Mouse (Mus musculus): ENCODE measurements around the gene Crat. TPM values are rescaled to one million over a fixed set of nuclear protein-coding genes. Genes with fewer than 3 reads are reported as not detected.

Crat gene
- polyA plus RNA-seq (2012; fragmentation: generic; extraction: Trizol) = 10 to 100 TPM; 18.0 to 41.9 TPM

DNA sequence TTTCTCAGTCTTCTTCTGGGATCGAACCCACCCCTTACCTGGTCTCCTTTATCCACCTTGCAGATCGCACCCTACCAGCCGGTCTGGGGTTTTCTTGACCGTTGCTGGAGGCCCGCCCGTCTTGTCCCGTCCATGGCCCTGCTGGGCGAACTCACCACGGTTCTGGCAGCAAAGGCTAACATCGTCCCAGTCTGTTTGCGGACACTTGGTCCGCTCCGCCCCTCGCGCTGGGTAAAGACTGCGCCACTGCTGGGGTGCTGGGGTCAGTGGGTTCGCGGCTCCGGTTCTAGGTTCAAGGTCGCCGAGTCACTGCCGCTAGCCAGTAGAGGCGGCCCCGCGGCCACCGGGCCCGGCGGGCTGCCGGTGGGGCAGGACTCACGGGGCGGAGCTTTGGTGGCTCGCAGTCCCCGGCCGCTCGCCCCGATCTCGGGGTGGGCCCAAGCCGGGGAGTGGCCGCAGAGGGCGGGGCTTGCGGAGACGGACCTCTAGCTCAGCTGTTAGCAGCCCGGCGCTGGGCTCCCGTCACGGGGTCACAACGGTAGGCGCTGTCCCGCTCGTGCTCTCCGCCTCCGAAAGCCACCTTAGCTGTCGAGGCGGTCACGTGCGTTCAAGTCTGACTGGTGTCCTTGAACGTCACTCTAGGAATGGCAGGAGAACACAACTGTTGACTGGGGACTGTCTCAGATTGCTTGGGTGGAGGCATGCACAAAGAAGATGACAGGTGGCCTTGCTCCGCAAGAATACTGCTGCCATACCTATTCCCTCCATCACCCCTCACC, at the start of gene Crat:
Gene Crat (minus strand): TSS at position 657 of the 779 bp plus-strand sequence.

GRCm38 (mm10) chr2:30415936-30416648, 479 bp upstream of the Crat start, which contains the start of gene Ptpa:
TSS of gene Ptpa (plus strand) at chr2:30416039.

GRCm38 (mm10) chr2:30392114-30392576, 23.5 kb downstream of the Crat start, which contains the start of gene Dolpp1:
TSS of gene Dolpp1 (plus strand) at chr2:30392254.

GRCm38 (mm10) chr2:30363773-30364650, 51.6 kb downstream of the Crat start, which contains the start of gene Miga2:
TSS of gene Miga2 (plus strand) at chr2:30364233.

GRCm38 (mm10) chr2:30358533-30359531, 56.8 kb downstream of the Crat start, which contains the start of gene Sh3glb2:
TSS of gene Sh3glb2 (minus strand) at chr2:30359337.

Other genes with a start within 250 kb of the Crat start
- gene Endog, start 244.3 kb downstream of the Crat start, polyA plus RNA-seq (2012; fragmentation: generic; extraction: Trizol) = 10 to 100 TPM; 10.4 to 13.7 TPM
- 10 to 100 TPM; 26.1 to 26.9 TPM for gene Spout1, start 237.4 kb downstream of the Crat start, polyA plus RNA-seq (2012; fragmentation: generic; extraction: Trizol)
- gene Kyat1, start 210.0 kb downstream of the Crat start, polyA plus RNA-seq (2012; fragmentation: generic; extraction: Trizol) = 1 to 10 TPM; 1.1 to 5.2 TPM
- gene Lrrc8a, start 178.1 kb downstream of the Crat start, polyA plus RNA-seq (2012; fragmentation: generic; extraction: Trizol) = 10 to 100 TPM in 1 of 2 experiments, 1 to 10 TPM in 1; 3.1 to 16.0 TPM
- gene Gm28035, start 175.2 kb downstream of the Crat start, polyA plus RNA-seq (2012; fragmentation: generic; extraction: Trizol) = under 1 TPM in 1 of 2 experiments, not detected in 1; 0.93 TPM
- gene Phyhd1, start 149.6 kb downstream of the Crat start, polyA plus RNA-seq (2012; fragmentation: generic; extraction: Trizol) = 10 to 100 TPM in 1 of 2 experiments, 1 to 10 TPM in 1; 1.5 to 68.0 TPM
- gene Gm28038, start 134.8 kb downstream of the Crat start, polyA plus RNA-seq (2012; fragmentation: generic; extraction: Trizol) = under 1 TPM in 1 of 2 experiments, not detected in 1; 0.13 TPM
- 10 to 100 TPM; 17.9 to 22.9 TPM for gene Dolk, start 129.5 kb downstream of the Crat start, polyA plus RNA-seq (2012; fragmentation: generic; extraction: Trizol)
- 10 to 100 TPM; 20.9 to 25.4 TPM for gene Nup188, start 129.4 kb downstream of the Crat start, polyA plus RNA-seq (2012; fragmentation: generic; extraction: Trizol)
- 10 to 100 TPM; 66.1 to 76.8 TPM for gene Sh3glb2, start 56.5 kb downstream of the Crat start, polyA plus RNA-seq (2012; fragmentation: generic; extraction: Trizol)
- gene Miga2, start 51.6 kb downstream of the Crat start, polyA plus RNA-seq (2012; fragmentation: generic; extraction: Trizol) = 10 to 100 TPM; 11.1 to 13.4 TPM
- gene Dolpp1, start 23.6 kb downstream of the Crat start, polyA plus RNA-seq (2012; fragmentation: generic; extraction: Trizol) = 10 to 100 TPM in 1 of 2 experiments, 1 to 10 TPM in 1; 6.2 to 11.9 TPM
- gene Ptpa, start 226 bp upstream of the Crat start, polyA plus RNA-seq (2012; fragmentation: generic; extraction: Trizol) = 100 to 1,000 TPM; 190 to 281 TPM
- 10 to 100 TPM; 57.3 to 74.9 TPM for gene Ier5l, start 58.4 kb upstream of the Crat start, polyA plus RNA-seq (2012; fragmentation: generic; extraction: Trizol)
- 1 to 10 TPM in 1 of 2 experiments, under 1 TPM in 1; 0.12 to 6.2 TPM for gene Cstad, start 179.2 kb upstream of the Crat start, polyA plus RNA-seq (2012; fragmentation: generic; extraction: Trizol)

Measured in C3H10T1/2 (cell line).